8 mouse cellular contexts compared by ENCODE assay signal in the genomic region with DNA sequence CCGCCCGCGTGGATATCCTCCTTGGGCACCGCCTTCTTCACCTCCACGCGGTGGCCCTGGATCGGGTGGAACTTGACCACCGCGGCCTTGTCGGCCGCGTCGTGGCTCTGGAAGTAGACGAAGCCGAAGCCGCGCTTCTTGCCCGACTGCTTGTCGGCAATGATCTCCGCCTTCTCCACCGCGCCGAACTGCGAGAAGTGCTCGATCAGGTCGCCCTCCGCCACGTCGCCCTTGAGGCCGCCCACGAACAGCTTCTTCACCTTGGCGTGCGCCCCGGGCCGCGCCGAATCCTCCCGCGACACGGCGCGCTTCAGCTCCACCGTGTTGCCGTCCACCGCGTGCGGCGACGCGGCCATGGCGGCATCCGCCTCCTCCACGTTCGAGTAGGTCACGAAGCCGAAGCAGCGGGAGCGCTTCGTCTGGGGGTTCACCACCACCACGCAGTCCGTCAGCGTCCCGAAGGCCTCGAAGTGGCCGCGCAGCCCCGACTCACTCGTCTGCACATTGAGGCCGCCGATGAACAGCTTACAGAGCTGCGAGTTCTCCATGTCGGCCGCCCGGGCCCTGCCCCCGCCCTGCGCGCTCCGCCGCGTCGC. TPM values are rescaled to one million over a fixed set of nuclear protein-coding genes. Genes with fewer than 3 reads are reported as not detected.
A peak's percentile ranks its signal among the peaks of the same experiment; 100 is the strongest.
DNase-seq lines count a peak whose midpoint lies in the region; ATAC-seq and TF ChIP-seq lines count a peak whose summit lies in the region.

No protein-coding gene starts in this region.

- H3K4me2 ChIP-seq in heart, postnatal 0 days (ENCODE audit: low read depth, low read length) = peak overlapping the region; percentile 86

- CTCF ChIA-PET in Patski (lab: Charles Lee) = interaction anchor here (2.3 kb wide), 1 partner anchor 21 kb away, joined by 8 read pairs; no protein-coding TSS in a partner anchor

- peaks cover 6% of the 10 kb centered on the region; the same call in 1 of the 2 replicates for H3K36me3 ChIP-seq in heart, postnatal 0 days (replicated peaks; ENCODE audit: control insufficient read depth, insufficient read depth, low read length)

- POLR2A ChIA-PET in Patski (lab: Charles Lee) = interaction anchor here (0.6 to 1.5 kb wide), 2 partner anchors 9 to 21 kb away, joined by 3 to 4 read pairs; no protein-coding TSS in a partner anchor

- H3K9ac ChIP-seq in heart, postnatal 0 days (replicated peaks; ENCODE audit: low read depth, low read length) = peak overlapping the region; percentile 97

- peak overlapping the region; percentile 98 for H3K27ac ChIP-seq in heart, postnatal 0 days (ENCODE audit: low read depth)

- in situ Hi-C loops in Patski (cut with MboI; ENCODE audit: low pct_unique_long_range_greater_than_20kb) = no loop called here

- H3K27me3 ChIP-seq in Patski = no peaks in the 10 kb centered on the region
- no peaks in the 10 kb centered on the region for H3K27me3 ChIP-seq in heart, postnatal 0 days (ENCODE audit: control insufficient read depth, insufficient read depth, low read length)

- TF ChIP-seq CTCF in Patski (IDR thresholded peaks at IDR 0.05) = no peak
- no peak for TF ChIP-seq CTCF in heart, postnatal 0 days (IDR thresholded peaks at IDR 0.05; ENCODE audit: low read depth)

- under 1% methylated on average over 75 of the region's 81 CpGs for WGBS in heart, postnatal 0 days

- H3K9me3 ChIP-seq in heart, postnatal 0 days (replicated peaks; ENCODE audit: control insufficient read depth, low read length) = no peaks in the 10 kb centered on the region

- H3K4me1 ChIP-seq in heart, postnatal 0 days (ENCODE audit: control insufficient read depth, insufficient read depth) = peaks cover 27% of the 10 kb centered on the region

- DNase-seq in adrenal gland, postnatal 14 days = peak; percentile 73
- DNase-seq in adrenal gland, adult 2 months = no peak
- no peak for DNase-seq in Patski (ENCODE audit: low read depth, low spot score)
- no peak for DNase-seq in heart, postnatal 0 days (ENCODE audit: low spot score)
- peak; percentile 45 to 74 for DNase-seq in left cerebral cortex, adult 18-20 months (ENCODE audit: low spot score in 2 of 2)
- DNase-seq in lung, postnatal 25 days (ENCODE audit: low spot score) = peak; percentile 23
- peak; percentile 54 to 68 for DNase-seq in right cerebral cortex, postnatal 36 days (ENCODE audit: low spot score in 2 of 2)

- TF ChIP-seq EP300 in heart, postnatal 0 days (IDR thresholded peaks at IDR 0.05; ENCODE audit: low read depth) = no peak

- peak; percentile 6 for ATAC-seq in Patski
- ATAC-seq in erythroid progenitor cell, adult 5-6 weeks (replicated peaks; ENCODE audit: low FRiP score, poor library complexity, severe bottlenecking) = peak; percentile 13
- ATAC-seq in heart, postnatal 0 days (ENCODE audit: insufficient read depth, low read depth) = peak; percentile 15

- H3K4me3 ChIP-seq in heart, postnatal 0 days (ENCODE audit: low read depth, low read length) = peak overlapping the region; percentile 94

RNA-seq across cellular contexts. Expression of a gene that starts 0.5 kb away (rescaled TPM):
- 121 and 133 TPM in 2 replicates for total RNA-seq in adrenal gland, postnatal 14 days (2021)
- 100 to 1,000 TPM in 1 of 2 experiments, 10 to 100 TPM in 1; 68.1 to 117 TPM for total RNA-seq in adrenal gland, adult 2 months (2021)
- polyA plus RNA-seq in adrenal gland, adult 2 months (2012; rRNA removed) = 79.4 and 96.9 TPM in 2 replicates
- 159 TPM for polyA plus RNA-seq in Patski (2021)
- total RNA-seq in erythroid progenitor cell, adult 5-6 weeks (2015; ENCODE audit: low replicate concordance) = 32.4 and 38.1 TPM in 2 replicates
- 21.2 and 38.1 TPM in 2 replicates for total RNA-seq in erythroid progenitor cell, adult 5-6 weeks (2017; ENCODE audit: low replicate concordance)
- total RNA-seq in heart, postnatal 0 days (2014; rRNA removed; ENCODE audit: low replicate concordance) = 99.7 and 100.0 TPM in 2 replicates
- 22.6 and 23.2 TPM in 2 replicates for polyA plus RNA-seq in heart, postnatal 0 days (2015; fragmentation: Nextera tagmentation; extraction: Ambion mirVana)
- 100 to 1,000 TPM; 125 to 127 TPM for total RNA-seq in left cerebral cortex, adult 18-20 months (2021)

RNA-seq across cellular contexts. Expression of a gene that starts 14.5 kb away (rescaled TPM):
- total RNA-seq in adrenal gland, postnatal 14 days (2021) = 2.4 and 3.1 TPM in 2 replicates
- 1 to 10 TPM in 1 of 2 experiments, under 1 TPM in 1; 0.86 to 3.7 TPM for total RNA-seq in adrenal gland, adult 2 months (2021)
- 0.86 and 1.1 TPM in 2 replicates for polyA plus RNA-seq in adrenal gland, adult 2 months (2012; rRNA removed)
- polyA plus RNA-seq in Patski (2021) = 0.35 TPM
- 0.36 and 0.84 TPM in 2 replicates for total RNA-seq in erythroid progenitor cell, adult 5-6 weeks (2015; ENCODE audit: low replicate concordance)
- not detected in 2 replicates for total RNA-seq in erythroid progenitor cell, adult 5-6 weeks (2017; ENCODE audit: low replicate concordance)
- 5.6 and 6.1 TPM in 2 replicates for total RNA-seq in heart, postnatal 0 days (2014; rRNA removed; ENCODE audit: low replicate concordance)
- 7.4 and 8.3 TPM in 2 replicates for polyA plus RNA-seq in heart, postnatal 0 days (2015; fragmentation: Nextera tagmentation; extraction: Ambion mirVana)
- total RNA-seq in left cerebral cortex, adult 18-20 months (2021) = 10 to 100 TPM; 30.1 to 33.9 TPM

RNA-seq across cellular contexts. Expression of a gene that starts 29.6 kb away (rescaled TPM):
- 45.4 and 48.0 TPM in 2 replicates for total RNA-seq in adrenal gland, postnatal 14 days (2021)
- 10 to 100 TPM; 55.1 to 69.8 TPM for total RNA-seq in adrenal gland, adult 2 months (2021)
- polyA plus RNA-seq in adrenal gland, adult 2 months (2012; rRNA removed) = 11.0 and 15.3 TPM in 2 replicates
- 29.4 TPM for polyA plus RNA-seq in Patski (2021)
- 20.5 and 37.8 TPM in 2 replicates for total RNA-seq in erythroid progenitor cell, adult 5-6 weeks (2015; ENCODE audit: low replicate concordance)
- 13.5 and 18.4 TPM in 2 replicates for total RNA-seq in erythroid progenitor cell, adult 5-6 weeks (2017; ENCODE audit: low replicate concordance)
- 17.4 and 23.2 TPM in 2 replicates for total RNA-seq in heart, postnatal 0 days (2014; rRNA removed; ENCODE audit: low replicate concordance)
- 33.3 and 36.3 TPM in 2 replicates for polyA plus RNA-seq in heart, postnatal 0 days (2015; fragmentation: Nextera tagmentation; extraction: Ambion mirVana)
- total RNA-seq in left cerebral cortex, adult 18-20 months (2021) = 10 to 100 TPM; 29.6 to 33.2 TPM

Comparison
In these comparisons a context has a peak if more than half of its experiments do, and no peak if none do; other contexts are left out.
1. DNase-seq: peak in adrenal gland, postnatal 14 days (single experiment), left cerebral cortex, adult 18-20 months (2 of 2), lung, postnatal 25 days (single experiment) and right cerebral cortex, postnatal 36 days (2 of 2); none in adrenal gland, adult 2 months (single experiment), Patski (single experiment) and heart, postnatal 0 days (single experiment).
2. Peak in every context shown above with its lines, with median percentiles within 50 percentile points of each other: ATAC-seq.